Mouse (Mus musculus) heart, adult 8-10 months (tissue): ENCODE data around the gene Dpysl4. TPM values are rescaled to one million over a fixed set of nuclear protein-coding genes. Genes with fewer than 3 reads are reported as not detected.

Source experiments
- DNase-seq: peaks from one replicate; pipeline ENCODE4 v3.0.0; 2022; ENCODE audit warnings: low spot score
- total RNA-seq, 4 experiments: library from RNA; stranded (reverse); gene quantifications; 2 replicates each; pipeline ENCODE4 v1.2.4; 2022

Dpysl4 gene
- total RNA-seq, 4 experiments from 2014 or later, result 4.1 to 6.3 (median 4.9) TPM

GRCm38 (mm10) chr7:139096399-139096798, 10.6 kb downstream of the Dpysl4 start:
- DNase-seq, result no peak

GRCm38 (mm10) chr7:139100531-139101095, 14.8 kb downstream of the Dpysl4 start:
- DNase-seq, result no peak

GRCm38 (mm10) chr7:139101286-139101804, 15.5 kb downstream of the Dpysl4 start:
- DNase-seq, result no peak

GRCm38 (mm10) chr7:139101826-139102225, 16.0 kb downstream of the Dpysl4 start:
- DNase-seq, result no peak

- DNase-seq, result no peak
Measured at GRCm38 (mm10) chr7:139103960-139104381, 18.2 kb downstream of the Dpysl4 start.

GRCm38 (mm10) chr7:139105076-139105475, 19.3 kb downstream of the Dpysl4 start:
- no peak for DNase-seq

- DNase-seq, result no peak
Measured at GRCm38 (mm10) chr7:139105705-139106104, 19.9 kb downstream of the Dpysl4 start.

- no peak for DNase-seq
Measured at GRCm38 (mm10) chr7:139107908-139108650, 22.3 kb downstream of the Dpysl4 start.

- peak; percentile 83 for DNase-seq
Measured at GRCm38 (mm10) chr7:139119152-139119774, 33.5 kb downstream of the Dpysl4 start.

- DNase-seq, result no peak
Measured at GRCm38 (mm10) chr7:139119775-139120153, 34.0 kb downstream of the Dpysl4 start.

- DNase-seq, result no peak
Measured at GRCm38 (mm10) chr7:139125881-139126280, 40.1 kb downstream of the Dpysl4 start.

GRCm38 (mm10) chr7:139126549-139126948, 40.7 kb downstream of the Dpysl4 start:
- no peak for DNase-seq

- no peak for DNase-seq
Measured at GRCm38 (mm10) chr7:139128994-139129393, 43.2 kb downstream of the Dpysl4 start.

GRCm38 (mm10) chr7:139130361-139130760, 44.6 kb downstream of the Dpysl4 start:
- no peak for DNase-seq

GRCm38 (mm10) chr7:139131538-139131937, 45.7 kb downstream of the Dpysl4 start:
- DNase-seq, result no peak

GRCm38 (mm10) chr7:139133446-139133845, 47.6 kb downstream of the Dpysl4 start:
- peak; percentile 16 for DNase-seq

GRCm38 (mm10) chr7:139135236-139135635, 49.4 kb downstream of the Dpysl4 start:
- DNase-seq, result peak; percentile 28

- no peak for DNase-seq
Measured at GRCm38 (mm10) chr7:139136906-139137491, 51.2 kb downstream of the Dpysl4 start.

GRCm38 (mm10) chr7:139139921-139140461, 54.2 kb downstream of the Dpysl4 start:
- no peak for DNase-seq

- DNase-seq, result no peak
Measured at GRCm38 (mm10) chr7:139143785-139144184, 58.0 kb downstream of the Dpysl4 start.

GRCm38 (mm10) chr7:139145891-139146290, 60.1 kb downstream of the Dpysl4 start:
- DNase-seq, result peak; percentile 19

GRCm38 (mm10) chr7:139147360-139147759, 61.6 kb downstream of the Dpysl4 start:
- no peak for DNase-seq
